Mouse (Mus musculus): ENCODE results near the gene Gys1. TPM values are rescaled to one million over a fixed set of nuclear protein-coding genes. Genes with fewer than 3 reads are reported as not detected.
"Not testable (repeated sequence)": the region's sequence is repeated elsewhere in the genome, so short reads cannot be mapped to it uniquely, and the experiment has no call there.

Gys1 gene
- 42.6 and 44.9 TPM in 2 replicates for polyA plus RNA-seq (2016; fragmentation: Nextera tagmentation; extraction: Ambion mirVana)

DNA sequence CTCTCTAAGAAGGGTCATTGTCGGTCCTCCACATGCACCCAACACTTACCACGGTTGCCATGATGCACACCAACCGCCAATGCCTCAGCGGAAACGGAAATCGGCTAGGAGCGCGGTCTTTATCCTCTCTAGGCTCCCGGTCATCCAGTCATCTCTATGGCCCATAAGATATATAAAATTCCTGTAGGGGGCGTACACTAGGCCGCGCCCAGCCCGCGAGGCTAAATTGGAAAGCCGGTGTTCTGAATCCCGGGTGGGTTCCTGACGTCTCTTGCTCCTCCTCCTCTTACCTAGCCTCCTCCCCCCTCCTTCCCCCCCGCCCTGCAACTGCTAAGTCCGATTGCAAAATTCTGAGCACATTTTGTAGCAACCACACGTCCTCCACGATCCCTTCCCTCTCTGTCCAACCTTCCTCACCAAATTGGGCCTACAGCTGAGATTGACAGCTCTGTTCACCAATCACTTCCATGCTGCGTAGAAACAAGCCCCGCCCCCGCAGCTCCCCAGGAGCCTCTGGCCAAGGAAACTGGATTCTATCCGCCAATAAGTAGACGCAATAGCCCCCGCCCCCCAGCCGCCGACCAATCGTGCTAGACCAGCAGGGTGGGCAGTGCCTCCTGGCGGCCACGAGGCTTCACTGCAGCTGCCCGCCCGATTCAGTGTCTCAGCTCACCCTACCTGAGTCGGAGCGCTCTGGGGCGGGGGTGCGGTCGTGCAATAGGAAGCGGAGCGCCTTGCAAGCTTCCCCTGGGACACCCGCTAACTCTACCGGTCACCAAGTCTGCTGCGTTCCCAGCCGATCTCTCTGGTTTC is at the start of gene Gys1:
Gys1 (plus strand) TSS at position 642 of the 813 bp plus-strand sequence.
- H3K4me1 ChIP-seq = peaks cover 52% of the 10 kb centered on the region
- under 1% methylated on average over 45 of the region's 45 CpGs for WGBS

GRCm38 (mm10) chr7:45386077-45386476 is 48.6 kb upstream of the Gys1 start:
- no peak for DNase-seq (ENCODE audit: low spot score)
- 83% methylated on average over 3 of the region's 3 CpGs for WGBS
- H3K4me1 ChIP-seq = no peaks in the 10 kb centered on the region

More for the DNA sequence above, at the start of gene Gys1:
- peak; percentile 100 for DNase-seq (ENCODE audit: low spot score)
- Histone ChIP-seq H3K27me3 (ENCODE audit: low read depth, poor library complexity, severe bottlenecking) (no peaks in the 10 kb centered on the region), H3K27ac (peak within 1 kb of the TSS; percentile 88), H3K36me3 (peaks cover 38% of the 10 kb centered on the region), H3K9me3 (replicated peaks) (no peaks in the 10 kb centered on the region), H3K4me3 (peak within 1 kb of the TSS; percentile 78)

DNA sequence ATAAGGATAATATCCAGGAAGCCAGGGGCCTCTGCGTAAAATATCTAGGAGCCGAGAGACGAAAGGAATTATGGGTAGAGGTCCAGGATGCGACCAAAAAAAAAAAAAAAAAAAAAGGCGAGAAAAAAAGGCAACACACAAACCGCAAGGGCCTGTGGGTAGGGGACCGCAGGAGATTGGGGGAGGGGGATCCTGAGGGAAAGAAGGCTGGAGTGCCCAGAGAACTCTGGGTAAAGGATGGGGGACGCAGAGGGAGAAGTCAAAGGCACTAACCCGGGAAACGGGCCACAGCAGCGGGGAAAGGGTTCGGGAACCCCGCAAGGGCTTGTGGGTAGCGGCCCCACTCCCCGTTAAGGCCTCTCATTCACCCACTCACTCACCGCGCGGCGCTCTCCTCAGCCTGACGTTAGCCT is 39.5 kb upstream of the Gys1 start:
- Histone ChIP-seq H3K27ac (peak overlapping the region; percentile 98), H3K36me3 (peaks cover 44% of the 10 kb centered on the region), H3K27me3 (ENCODE audit: low read depth, poor library complexity, severe bottlenecking) (no peaks in the 10 kb centered on the region), H3K4me1 (peaks cover 18% of the 10 kb centered on the region), H3K9me3 (replicated peaks) (no peaks in the 10 kb centered on the region), H3K4me3 (peak overlapping the region; percentile 87)
- DNase-seq (ENCODE audit: low spot score) = no peak
- 0% methylated on average over 19 of the region's 20 CpGs for WGBS

More at GRCm38 (mm10) chr7:45386077-45386476, 48.6 kb upstream of the Gys1 start:
- Histone ChIP-seq H3K9me3 (replicated peaks) (no peaks in the 10 kb centered on the region), H3K36me3 (peaks cover 100% of the 10 kb centered on the region), H3K4me3 (no peak overlapping the region), H3K27me3 (ENCODE audit: low read depth, poor library complexity, severe bottlenecking) (no peaks in the 10 kb centered on the region), H3K27ac (no peak overlapping the region)

GRCm38 (mm10) chr7:45395578-45396336 is 38.9 kb upstream of the Gys1 start, which contains the start of gene Snrnp70:
Gene Snrnp70, minus strand, starts transcription at chr7:45395742.
- peak within 1 kb of the TSS; percentile 87 for H3K4me3 ChIP-seq
- peak; percentile 100 for DNase-seq (ENCODE audit: low spot score)
- H3K36me3 ChIP-seq = peaks cover 38% of the 10 kb centered on the region
- peak within 1 kb of the TSS; percentile 98 for H3K27ac ChIP-seq
- H3K9me3 ChIP-seq (replicated peaks) = no peaks in the 10 kb centered on the region
- H3K27me3 ChIP-seq (ENCODE audit: low read depth, poor library complexity, severe bottlenecking) = no peaks in the 10 kb centered on the region
- WGBS = under 1% methylated on average over 60 of the region's 60 CpGs
- H3K4me1 ChIP-seq = peaks cover 18% of the 10 kb centered on the region

GRCm38 (mm10) chr7:45396337-45396775 is 38.3 kb upstream of the Gys1 start:
- not testable (repeated sequence) for DNase-seq (ENCODE audit: low spot score); H3K27me3 ChIP-seq (ENCODE audit: low read depth, poor library complexity, severe bottlenecking); H3K9me3 ChIP-seq (replicated peaks)
- H3K4me3 ChIP-seq = peak overlapping the region; percentile 87
- 6% methylated on average over 3 of the region's 3 CpGs for WGBS
- peaks cover 18% of the 10 kb centered on the region for H3K4me1 ChIP-seq
- peak overlapping the region; percentile 98; the same call in 1 of the 2 replicates for H3K27ac ChIP-seq
- H3K36me3 ChIP-seq = peaks cover 33% of the 10 kb centered on the region

- H3K4me3 ChIP-seq = no peak overlapping the region
- H3K4me1 ChIP-seq = peaks cover 18% of the 10 kb centered on the region
- H3K27ac ChIP-seq = no peak overlapping the region
- DNase-seq (ENCODE audit: low spot score) = no peak
- 81% methylated on average over 2 of the region's 2 CpGs for WGBS
- H3K36me3 ChIP-seq = peaks cover 28% of the 10 kb centered on the region
- H3K27me3 ChIP-seq (ENCODE audit: low read depth, poor library complexity, severe bottlenecking) = no peaks in the 10 kb centered on the region
- no peaks in the 10 kb centered on the region for H3K9me3 ChIP-seq (replicated peaks)
These were observed 37.9 kb upstream of the Gys1 start for GRCm38 (mm10) chr7:45396787-45397186.

- WGBS = 79% methylated on average over 10 of the region's 10 CpGs
- Histone ChIP-seq H3K4me3 (no peak overlapping the region), H3K27ac (no peak overlapping the region), H3K9me3 (replicated peaks) (no peaks in the 10 kb centered on the region), H3K4me1 (peaks cover 6% of the 10 kb centered on the region), H3K27me3 (ENCODE audit: low read depth, poor library complexity, severe bottlenecking) (peaks cover 19% of the 10 kb centered on the region), H3K36me3 (no peaks in the 10 kb centered on the region)
- DNase-seq (ENCODE audit: low spot score) = no peak
These were observed 33.0 kb upstream of the Gys1 start for GRCm38 (mm10) chr7:45401521-45402085.

DNA sequence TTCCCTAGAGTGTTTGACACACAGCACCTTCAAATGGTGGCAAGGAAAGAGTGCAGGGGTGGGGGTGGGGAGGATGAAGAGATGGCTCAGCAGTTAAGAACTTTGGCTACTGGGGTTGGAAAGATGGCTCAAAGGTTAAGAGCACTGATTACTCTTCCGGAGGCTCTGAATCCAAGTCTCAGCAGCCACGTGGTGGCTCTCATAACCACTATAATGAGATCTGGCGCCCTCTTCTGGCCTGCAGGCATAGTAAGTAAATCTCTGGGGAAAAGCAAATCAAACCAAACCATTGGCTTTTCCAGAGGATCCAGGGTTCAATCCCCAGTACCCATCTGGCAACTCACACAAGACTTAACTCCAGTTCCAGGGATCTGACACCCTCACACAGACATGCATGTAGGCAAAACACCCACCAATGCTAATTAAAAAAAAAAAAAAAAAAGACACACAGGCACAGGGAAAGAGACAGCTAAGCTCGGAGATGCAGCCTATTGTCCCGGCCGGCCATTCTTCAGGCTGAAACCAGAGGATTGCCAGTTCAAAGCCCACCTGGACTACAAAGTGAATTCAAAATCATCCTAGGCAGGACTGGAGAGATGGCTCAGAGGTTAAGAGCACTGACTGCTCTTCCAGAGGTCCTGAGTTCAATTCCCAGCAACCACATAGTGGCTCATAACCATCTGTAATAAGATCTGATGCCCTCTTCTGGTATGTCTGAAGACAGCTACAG is 30.9 kb upstream of the Gys1 start:
- Histone ChIP-seq H3K27ac (no peak overlapping the region), H3K9me3 (replicated peaks) (no peaks in the 10 kb centered on the region), H3K4me3 (no peak overlapping the region), H3K27me3 (ENCODE audit: low read depth, poor library complexity, severe bottlenecking) (peaks cover 40% of the 10 kb centered on the region), H3K36me3 (no peaks in the 10 kb centered on the region), H3K4me1 (peaks cover 8% of the 10 kb centered on the region)
- peak; percentile 78 for DNase-seq (ENCODE audit: low spot score)
- WGBS = 46% methylated on average over 6 of the region's 6 CpGs

- peak within 1 kb of the TSS; percentile 27; the same call in 1 of the 2 replicates for H3K27ac ChIP-seq
- peak within 1 kb of the TSS; percentile 44 for H3K4me3 ChIP-seq
- H3K27me3 ChIP-seq (ENCODE audit: low read depth, poor library complexity, severe bottlenecking) = peaks cover 57% of the 10 kb centered on the region
- 15% methylated on average over 28 of the region's 28 CpGs for WGBS
- H3K9me3 ChIP-seq (replicated peaks) = no peaks in the 10 kb centered on the region
- peak; percentile 83 for DNase-seq (ENCODE audit: low spot score)
- peaks cover 8% of the 10 kb centered on the region for H3K4me1 ChIP-seq
- H3K36me3 ChIP-seq = no peaks in the 10 kb centered on the region
These were observed 29.3 kb upstream of the Gys1 start, which contains the start of gene Kcna7 for GRCm38 (mm10) chr7:45405091-45406075. Gene Kcna7, plus strand, starts transcription at chr7:45405653.

- Histone ChIP-seq H3K4me1 (peaks cover 8% of the 10 kb centered on the region), H3K36me3 (no peaks in the 10 kb centered on the region), H3K27ac (peak overlapping the region; percentile 27; the same call in 1 of the 2 replicates), H3K4me3 (peak overlapping the region; percentile 44), H3K9me3 (replicated peaks) (no peaks in the 10 kb centered on the region), H3K27me3 (ENCODE audit: low read depth, poor library complexity, severe bottlenecking) (peaks cover 68% of the 10 kb centered on the region)
- WGBS = 3% methylated on average over 114 of the region's 114 CpGs
- no peak for DNase-seq (ENCODE audit: low spot score)
These were observed 28.2 kb upstream of the Gys1 start for GRCm38 (mm10) chr7:45406157-45407156.
